Mouse (Mus musculus): ENCODE measurements around the gene Itga7. TPM values are rescaled to one million over a fixed set of nuclear protein-coding genes. Genes with fewer than 3 reads are reported as not detected.

Gene Itga7
- polyA plus RNA-seq, 1 experiment from 2014 or later: 2.9 TPM

GRCm38 (mm10) chr10:128923013-128923691, 10.5 kb upstream of the Itga7 start:
- peaks cover 41% of the 10 kb centered on the region for H3K4me1 ChIP-seq (replicated peaks)

GRCm38 (mm10) chr10:128923935-128924334, 9.7 kb upstream of the Itga7 start, which contains the start of gene Bloc1s1:
Bloc1s1 (minus strand) TSS chr10:128924035.
- ATAC-seq: no peak
- WGBS: 60% methylated on average over 9 of the region's 9 CpGs
- H3K9ac ChIP-seq: peak within 1 kb of the TSS; percentile 79

More at GRCm38 (mm10) chr10:128923013-128923691, 10.5 kb upstream of the Itga7 start:
- no peaks in the 10 kb centered on the region for H3K9me3 ChIP-seq
- H3K27me3 ChIP-seq (replicated peaks): 0 out of 2 replicates have a peak, but pooled peaks cover 2% of the 10 kb centered on the region
- H3K36me3 ChIP-seq: no peaks in the 10 kb centered on the region
- under 1% methylated on average over 42 of the region's 42 CpGs for WGBS
- H3K4me2 ChIP-seq (replicated peaks): peak overlapping the region; percentile 63
- peak overlapping the region; percentile 79 for H3K9ac ChIP-seq
- ATAC-seq: peak; percentile 96
- peak overlapping the region; percentile 95 for H3K27ac ChIP-seq
- H3K4me3 ChIP-seq (replicated peaks): peak overlapping the region; percentile 87

GRCm38 (mm10) chr10:128928356-128928755, 5.3 kb upstream of the Itga7 start:
- ATAC-seq: no peak
- Histone ChIP-seq H3K27ac (no peak overlapping the region), H3K4me3 (replicated peaks) (no peak overlapping the region), H3K4me1 (replicated peaks) (peaks cover 6% of the 10 kb centered on the region), H3K9ac (no peak overlapping the region), H3K27me3 (replicated peaks) (peaks cover 27% of the 10 kb centered on the region), H3K36me3 (no peaks in the 10 kb centered on the region), H3K9me3 (no peaks in the 10 kb centered on the region), H3K4me2 (replicated peaks) (no peak overlapping the region)
- 42% methylated on average over 4 of the region's 4 CpGs for WGBS

More at GRCm38 (mm10) chr10:128923935-128924334, 9.7 kb upstream of the Itga7 start, which contains the start of gene Bloc1s1:
- peak within 1 kb of the TSS; percentile 87 for H3K4me3 ChIP-seq (replicated peaks)
- no peaks in the 10 kb centered on the region for H3K36me3 ChIP-seq
- H3K4me2 ChIP-seq (replicated peaks): peak within 1 kb of the TSS; percentile 63
- H3K27me3 ChIP-seq (replicated peaks): 0 out of 2 replicates have a peak, but pooled peaks cover 4% of the 10 kb centered on the region
- no peaks in the 10 kb centered on the region for H3K9me3 ChIP-seq
- peak within 1 kb of the TSS; percentile 95 for H3K27ac ChIP-seq
- H3K4me1 ChIP-seq (replicated peaks): peaks cover 38% of the 10 kb centered on the region

GRCm38 (mm10) chr10:128929638-128930378, 3.8 kb upstream of the Itga7 start:
- WGBS: 68% methylated on average over 7 of the region's 7 CpGs
- H3K4me2 ChIP-seq (replicated peaks): no peak overlapping the region
- no peak overlapping the region for H3K27ac ChIP-seq
- peaks cover 41% of the 10 kb centered on the region for H3K27me3 ChIP-seq (replicated peaks)
- peaks cover 10% of the 10 kb centered on the region for H3K4me1 ChIP-seq (replicated peaks)
- H3K9ac ChIP-seq: no peak overlapping the region
- no peaks in the 10 kb centered on the region for H3K9me3 ChIP-seq
- H3K4me3 ChIP-seq (replicated peaks): no peak overlapping the region
- no peaks in the 10 kb centered on the region for H3K36me3 ChIP-seq
- ATAC-seq: no peak

- Histone ChIP-seq H3K4me2 (replicated peaks) (no peak overlapping the region), H3K27ac (no peak overlapping the region), H3K27me3 (replicated peaks) (peaks cover 52% of the 10 kb centered on the region), H3K4me3 (replicated peaks) (no peak overlapping the region), H3K9me3 (no peaks in the 10 kb centered on the region), H3K9ac (no peak overlapping the region), H3K4me1 (replicated peaks) (peaks cover 10% of the 10 kb centered on the region), H3K36me3 (no peaks in the 10 kb centered on the region)
- no peak for ATAC-seq
- 71% methylated on average over 2 of the region's 2 CpGs for WGBS
Observed at GRCm38 (mm10) chr10:128931441-128931840, 2.2 kb upstream of the Itga7 start.

GRCm38 (mm10) chr10:128933976-128934721, 531 bp downstream of the Itga7 start:
- peak overlapping the region; percentile 88 for H3K4me2 ChIP-seq (replicated peaks)
- peak overlapping the region; percentile 37 for H3K9ac ChIP-seq
- WGBS: 7% methylated on average over 19 of the region's 21 CpGs
- H3K4me1 ChIP-seq (replicated peaks): peaks cover 10% of the 10 kb centered on the region
- no peak overlapping the region for H3K27ac ChIP-seq
- H3K36me3 ChIP-seq: no peaks in the 10 kb centered on the region
- ATAC-seq: no peak
- peaks cover 46% of the 10 kb centered on the region for H3K27me3 ChIP-seq (replicated peaks)
- H3K4me3 ChIP-seq (replicated peaks): peak overlapping the region; percentile 44
- no peaks in the 10 kb centered on the region for H3K9me3 ChIP-seq

- no peak for ATAC-seq
Observed at GRCm38 (mm10) chr10:128934997-128935787, 1.6 kb downstream of the Itga7 start.

GRCm38 (mm10) chr10:128935826-128936440, 2.3 kb downstream of the Itga7 start:
- Histone ChIP-seq H3K36me3 (no peaks in the 10 kb centered on the region), H3K27ac (no peak overlapping the region), H3K4me2 (replicated peaks) (no peak overlapping the region), H3K4me1 (replicated peaks) (peaks cover 10% of the 10 kb centered on the region), H3K27me3 (replicated peaks) (peaks cover 46% of the 10 kb centered on the region), H3K9me3 (no peaks in the 10 kb centered on the region), H3K4me3 (replicated peaks) (no peak overlapping the region), H3K9ac (no peak overlapping the region)
- no peak for ATAC-seq
- 76% methylated on average over 8 of the region's 8 CpGs for WGBS

More at GRCm38 (mm10) chr10:128934997-128935787, 1.6 kb downstream of the Itga7 start:
- no peak overlapping the region for H3K9ac ChIP-seq
- H3K27me3 ChIP-seq (replicated peaks): peaks cover 46% of the 10 kb centered on the region
- no peaks in the 10 kb centered on the region for H3K36me3 ChIP-seq
- H3K4me1 ChIP-seq (replicated peaks): peaks cover 10% of the 10 kb centered on the region
- 62% methylated on average over 7 of the region's 7 CpGs for WGBS
- H3K9me3 ChIP-seq: no peaks in the 10 kb centered on the region
- no peak overlapping the region for H3K4me3 ChIP-seq (replicated peaks)
- H3K27ac ChIP-seq: no peak overlapping the region
- no peak overlapping the region for H3K4me2 ChIP-seq (replicated peaks)

GRCm38 (mm10) chr10:128937756-128938390, 4.3 kb downstream of the Itga7 start:
- peaks cover 30% of the 10 kb centered on the region for H3K27me3 ChIP-seq (replicated peaks)
- H3K9ac ChIP-seq: no peak overlapping the region
- no peak overlapping the region for H3K27ac ChIP-seq
- no peaks in the 10 kb centered on the region for H3K9me3 ChIP-seq
- WGBS: 75% methylated on average over 12 of the region's 12 CpGs
- no peak overlapping the region for H3K4me3 ChIP-seq (replicated peaks)
- ATAC-seq: no peak
- H3K4me2 ChIP-seq (replicated peaks): no peak overlapping the region
- H3K4me1 ChIP-seq (replicated peaks): peaks cover 10% of the 10 kb centered on the region
- H3K36me3 ChIP-seq: no peaks in the 10 kb centered on the region

GRCm38 (mm10) chr10:128938457-128938856, 4.8 kb downstream of the Itga7 start:
- H3K9ac ChIP-seq: no peak overlapping the region
- no peaks in the 10 kb centered on the region for H3K9me3 ChIP-seq
- H3K4me2 ChIP-seq (replicated peaks): no peak overlapping the region
- no peak overlapping the region for H3K27ac ChIP-seq
- no peak overlapping the region for H3K4me3 ChIP-seq (replicated peaks)
- H3K4me1 ChIP-seq (replicated peaks): peaks cover 7% of the 10 kb centered on the region
- WGBS: 84% methylated on average over 9 of the region's 9 CpGs
- no peaks in the 10 kb centered on the region for H3K36me3 ChIP-seq
- ATAC-seq: no peak
- H3K27me3 ChIP-seq (replicated peaks): peaks cover 24% of the 10 kb centered on the region

- H3K27me3 ChIP-seq (replicated peaks): peaks cover 19% of the 10 kb centered on the region
- H3K9ac ChIP-seq: no peak overlapping the region
- 0 out of 2 replicates have a peak, but pooled peaks have one; percentile 27 for ATAC-seq
- H3K9me3 ChIP-seq: no peaks in the 10 kb centered on the region
- H3K4me3 ChIP-seq (replicated peaks): no peak overlapping the region
- no peak overlapping the region for H3K27ac ChIP-seq
- peaks cover 3% of the 10 kb centered on the region; the same call in 1 of the 2 replicates for H3K4me1 ChIP-seq (replicated peaks)
- no peak overlapping the region for H3K4me2 ChIP-seq (replicated peaks)
- WGBS: 44% methylated on average over 5 of the region's 5 CpGs
- no peaks in the 10 kb centered on the region for H3K36me3 ChIP-seq
Observed at GRCm38 (mm10) chr10:128938974-128939373, 5.4 kb downstream of the Itga7 start.
